Mouse (Mus musculus) mouse embryonic stem cell (cell line): ENCODE measurements around the gene Borcs7.

ENCODE experiments used
- in situ Hi-C, 2 experiments: fragments of 300-500 bp; cut with MboI; formaldehyde crosslinking; loops; 1 replicate in 1 of 2; 3 replicates in 1 of 2; pipeline ENCODE4 v1.14.3; 2019 to 2020; ENCODE audit warnings: low sequenced_read_pairs in 2 of 2, low pct_unique_long_range_greater_than_20kb in 1 of 2, mixed read lengths in 1 of 2; ENCODE audit not compliant: unreplicated experiment in 1 of 2

Borcs7 gene

DNA sequence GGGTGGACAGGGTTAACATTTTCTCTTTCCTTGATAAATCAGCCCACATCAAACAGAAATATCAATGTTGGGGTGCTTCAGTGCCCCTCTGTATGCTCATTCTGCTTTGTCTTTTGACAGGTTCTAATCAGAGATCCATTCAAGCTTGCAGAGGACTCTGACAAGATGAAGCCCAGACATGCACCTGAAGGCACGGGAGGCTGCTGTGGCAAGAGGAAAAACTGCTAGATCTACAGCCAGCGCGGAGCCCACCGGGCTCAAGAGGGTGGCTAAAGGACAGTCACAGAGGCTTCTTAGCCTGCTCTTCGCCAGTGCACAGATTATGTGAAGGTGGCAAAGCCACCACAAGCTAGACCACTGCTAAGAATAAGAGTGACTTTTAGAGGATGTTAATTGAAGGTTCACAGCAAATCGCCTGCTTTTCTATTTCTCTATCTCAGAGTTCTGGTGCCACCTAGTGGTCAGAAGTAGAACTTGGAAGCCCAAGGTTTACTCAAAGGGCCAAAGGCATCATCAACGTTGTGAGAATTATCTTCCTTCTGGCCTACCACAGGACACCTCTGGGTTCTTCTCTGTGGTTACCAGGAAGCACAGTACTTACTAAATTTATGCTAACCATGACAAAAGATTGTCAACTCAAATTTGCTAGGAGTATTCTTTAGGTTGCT, 50.8 kb downstream of the Borcs7 start:
- in situ Hi-C loops = loop anchor here in 1 of 2 experiments (5.0 kb wide), 1 partner anchor 78 kb away; no protein-coding TSS in a partner anchor

DNA sequence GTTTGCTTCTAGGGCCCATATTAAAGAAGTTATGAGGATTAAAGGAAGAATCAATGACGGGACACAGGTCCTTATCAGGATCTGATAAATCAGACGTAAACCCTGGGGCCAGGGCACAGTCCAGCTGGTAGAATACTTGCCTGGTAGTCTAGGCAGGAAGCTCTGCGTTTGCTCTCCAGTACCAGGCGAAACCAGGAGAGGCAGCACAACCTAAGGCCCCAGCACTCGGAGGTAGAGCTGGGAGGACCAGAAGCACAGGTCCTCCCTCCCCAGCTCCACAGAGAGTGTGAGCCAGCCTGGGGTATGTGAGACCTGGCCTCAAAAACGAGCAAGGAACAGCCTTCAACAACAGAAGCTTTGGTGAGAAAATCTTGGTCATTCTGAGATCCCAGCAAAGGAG, 51.9 kb downstream of the Borcs7 start:
- in situ Hi-C loops = loop anchor here in 1 of 2 experiments (5.0 kb wide), 1 partner anchor 79 kb away; no protein-coding TSS in a partner anchor

GRCm38 (mm10) chr19:46744681-46745080, 55.0 kb downstream of the Borcs7 start:
- in situ Hi-C loops = loop anchor here in 1 of 2 experiments (5.0 kb wide), 1 partner anchor 82 kb away; no protein-coding TSS in a partner anchor

DNA sequence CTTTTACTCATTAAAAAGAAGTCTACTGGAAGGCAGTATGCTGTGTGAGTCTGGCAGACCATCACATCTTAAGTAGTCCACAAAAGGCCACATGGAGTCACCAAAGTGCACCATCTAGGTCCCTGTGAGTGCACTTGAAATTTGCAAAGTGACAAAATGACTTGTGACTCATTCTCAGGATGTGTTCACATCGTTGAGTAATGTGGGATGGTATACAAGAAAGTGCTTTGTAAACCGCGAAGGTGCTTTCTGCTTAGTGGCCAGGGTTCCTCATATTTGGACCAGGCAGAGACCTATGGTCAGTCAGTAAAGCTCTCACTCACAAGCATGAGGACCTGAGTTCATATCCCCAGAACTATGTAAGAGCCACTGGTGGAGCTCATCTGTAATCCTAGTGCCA, 58.1 kb downstream of the Borcs7 start:
- in situ Hi-C loops = no loop called here

DNA sequence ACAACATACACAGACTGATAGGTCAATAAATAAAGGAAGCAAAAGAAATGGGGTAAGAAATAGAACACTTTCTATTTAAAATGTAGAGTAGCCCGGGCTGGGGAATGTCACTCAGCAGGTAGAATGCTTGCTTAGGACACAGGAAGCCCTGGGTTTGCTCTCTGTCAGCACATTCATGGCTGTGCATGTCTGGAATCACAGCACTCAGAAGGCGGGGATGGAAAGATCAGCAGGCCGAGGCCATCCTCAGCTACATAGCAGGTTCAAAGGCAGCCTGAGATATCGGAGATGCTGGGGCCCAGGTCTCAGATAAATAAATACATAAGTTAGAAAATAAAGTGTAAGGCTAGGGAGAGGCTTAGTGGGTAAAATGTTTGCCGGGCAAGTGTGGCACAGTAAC, 62.5 kb downstream of the Borcs7 start:
- in situ Hi-C loops = no loop called here
